Mouse (Mus musculus) monocyte, adult 2 months (primary cell): ENCODE measurements around the gene Jdp2.

Experiments
- DNase-seq, 2 experiments: peaks; one replicate each; pipeline ENCODE4 v3.0.0; 2022; ENCODE audit warnings: low spot score in 2 of 2, low read depth in 1 of 2

The Jdp2 gene

DNA sequence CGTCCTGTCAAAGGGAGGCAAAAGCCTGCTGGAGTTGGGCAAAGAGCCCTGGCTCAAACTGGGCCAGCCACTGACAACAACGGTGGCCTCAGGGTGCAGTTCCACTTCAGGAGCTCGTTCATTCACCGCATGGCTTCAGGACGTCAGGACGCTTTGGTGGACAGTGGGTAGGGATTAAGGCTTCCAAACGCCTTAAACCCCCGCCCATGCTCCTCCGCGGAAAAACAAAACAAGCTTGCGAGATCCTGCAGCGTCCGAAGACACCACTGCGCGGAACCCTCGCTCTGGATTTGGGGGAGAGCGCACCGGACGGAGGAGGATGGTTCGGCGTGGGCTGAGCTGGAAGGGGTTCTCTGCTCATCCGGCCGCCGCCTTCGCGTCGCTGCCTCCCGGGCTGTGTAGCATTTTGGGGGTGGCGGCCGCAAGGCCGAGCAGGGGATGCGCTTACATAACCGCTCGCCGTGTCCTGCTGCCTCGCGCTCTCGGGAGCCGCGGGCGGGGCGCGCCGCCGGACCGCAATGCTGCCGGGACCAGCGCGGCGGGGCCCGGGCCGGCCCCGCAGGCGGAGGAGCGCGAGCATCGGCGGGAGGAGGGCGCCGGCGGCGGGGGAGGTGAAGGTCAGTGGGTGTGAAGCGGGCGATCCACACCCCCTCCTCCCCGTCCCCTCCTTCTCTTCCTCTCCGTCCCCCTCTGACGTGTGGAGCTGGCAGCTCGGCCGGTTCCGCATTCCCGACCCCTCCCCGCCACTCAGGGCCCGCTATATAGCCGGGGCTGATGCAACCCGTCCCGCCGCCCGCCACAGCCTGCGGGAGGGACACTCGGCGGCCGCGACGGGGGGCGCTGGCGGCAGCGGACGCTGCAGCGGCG lies at the start of gene Jdp2:
Gene Jdp2 (plus strand): TSS at position 417 of the 867 bp plus-strand sequence.
- peak; percentile 75 to 87 for DNase-seq

DNA sequence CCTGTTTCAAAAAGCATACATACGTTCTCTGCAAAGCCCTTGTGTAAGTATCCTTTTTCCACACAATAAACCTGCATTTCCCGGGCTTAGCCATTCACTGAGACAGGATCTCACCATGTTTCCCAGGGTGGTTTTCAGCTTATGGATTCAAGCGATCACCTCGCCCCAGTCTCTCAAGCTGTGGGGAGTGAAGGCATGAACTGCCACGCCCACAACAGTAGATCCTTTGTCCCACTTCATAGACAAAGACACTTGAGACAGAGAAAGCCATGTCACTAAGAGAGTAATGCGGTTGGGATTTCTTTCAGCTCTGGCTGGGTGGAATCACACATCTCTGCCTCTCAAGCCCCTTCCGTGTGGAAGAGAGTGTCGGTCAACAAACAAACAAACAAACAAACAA lies 49.2 kb upstream of the Jdp2 start:
- no peak for DNase-seq

DNA sequence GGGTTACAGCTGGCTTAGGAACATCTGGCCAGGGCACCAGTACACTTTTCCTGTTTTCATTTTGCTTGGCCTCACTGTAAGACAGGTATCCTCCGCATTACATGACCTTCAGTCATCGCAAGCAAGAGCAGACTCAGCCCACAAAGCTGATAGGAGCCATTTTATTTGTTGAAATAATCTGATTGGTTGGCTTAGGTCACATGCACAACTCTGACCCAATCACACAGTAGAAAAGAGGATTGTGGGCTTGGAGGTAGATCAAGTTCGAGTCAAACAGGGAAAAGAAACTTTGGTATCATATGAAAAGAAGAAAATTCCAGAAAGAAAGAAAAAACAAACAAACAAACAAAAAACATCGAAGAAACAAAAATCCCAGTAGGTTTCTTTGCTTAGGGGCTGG lies 48.4 kb upstream of the Jdp2 start:
- no peak for DNase-seq

DNA sequence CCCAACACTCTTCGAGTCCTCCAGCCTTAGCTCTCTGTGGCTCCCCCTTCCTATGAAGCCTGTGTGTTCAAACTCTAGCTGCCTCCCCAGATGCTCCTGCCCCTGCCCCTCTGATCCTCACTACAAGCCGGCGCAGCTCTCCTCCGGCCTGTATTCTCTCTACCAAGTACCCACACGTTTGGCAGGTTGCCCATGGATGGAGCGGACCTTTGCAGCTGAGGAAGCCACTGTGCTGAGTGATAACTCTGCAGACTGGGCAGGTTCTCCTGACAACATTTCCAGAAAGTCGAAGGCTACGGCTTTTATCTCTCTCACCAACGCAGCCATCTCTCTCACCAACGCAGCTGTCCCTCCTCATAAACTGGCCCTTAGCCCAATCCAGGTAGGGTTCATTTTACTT lies 39.5 kb upstream of the Jdp2 start:
- DNase-seq, result no peak

DNA sequence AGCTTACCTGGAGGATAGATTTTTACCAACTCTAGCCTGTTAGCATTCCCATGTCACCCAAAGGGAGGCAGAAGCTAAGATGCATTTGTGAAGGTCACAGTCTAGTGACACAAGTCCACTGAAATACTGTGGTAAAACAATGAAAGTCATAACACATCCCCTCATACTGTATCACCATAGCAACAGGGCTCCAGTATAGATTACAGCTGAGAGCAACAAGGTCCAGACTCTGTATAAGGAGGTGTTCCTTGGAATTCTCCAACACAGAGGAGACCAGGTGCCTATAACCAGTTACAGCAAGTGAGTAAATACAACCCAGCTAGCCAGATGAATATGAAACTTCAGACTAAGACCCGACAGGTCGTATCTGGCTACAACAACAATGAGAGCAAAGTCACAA lies 33.4 kb upstream of the Jdp2 start:
- DNase-seq, result no peak

DNA sequence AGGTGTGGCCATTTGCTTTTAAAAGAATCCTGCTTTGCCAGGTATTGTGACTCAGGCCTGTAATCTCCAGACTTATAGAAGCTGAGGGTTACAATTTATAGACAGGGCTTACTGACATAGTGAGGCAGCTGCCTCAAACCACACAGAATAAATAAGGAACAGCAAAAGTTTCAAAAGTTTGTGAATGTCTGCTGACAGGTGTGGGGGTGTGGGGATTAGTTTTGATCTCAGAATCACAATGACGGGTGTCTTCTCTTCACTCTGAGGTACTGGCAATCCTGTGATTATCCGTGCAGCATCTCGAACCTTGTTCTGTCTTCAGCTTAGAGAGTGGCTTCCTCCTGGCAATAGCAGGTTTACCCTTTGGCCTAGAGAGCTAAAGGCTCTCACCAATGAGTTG lies 30.5 kb upstream of the Jdp2 start:
- no peak for DNase-seq

DNA sequence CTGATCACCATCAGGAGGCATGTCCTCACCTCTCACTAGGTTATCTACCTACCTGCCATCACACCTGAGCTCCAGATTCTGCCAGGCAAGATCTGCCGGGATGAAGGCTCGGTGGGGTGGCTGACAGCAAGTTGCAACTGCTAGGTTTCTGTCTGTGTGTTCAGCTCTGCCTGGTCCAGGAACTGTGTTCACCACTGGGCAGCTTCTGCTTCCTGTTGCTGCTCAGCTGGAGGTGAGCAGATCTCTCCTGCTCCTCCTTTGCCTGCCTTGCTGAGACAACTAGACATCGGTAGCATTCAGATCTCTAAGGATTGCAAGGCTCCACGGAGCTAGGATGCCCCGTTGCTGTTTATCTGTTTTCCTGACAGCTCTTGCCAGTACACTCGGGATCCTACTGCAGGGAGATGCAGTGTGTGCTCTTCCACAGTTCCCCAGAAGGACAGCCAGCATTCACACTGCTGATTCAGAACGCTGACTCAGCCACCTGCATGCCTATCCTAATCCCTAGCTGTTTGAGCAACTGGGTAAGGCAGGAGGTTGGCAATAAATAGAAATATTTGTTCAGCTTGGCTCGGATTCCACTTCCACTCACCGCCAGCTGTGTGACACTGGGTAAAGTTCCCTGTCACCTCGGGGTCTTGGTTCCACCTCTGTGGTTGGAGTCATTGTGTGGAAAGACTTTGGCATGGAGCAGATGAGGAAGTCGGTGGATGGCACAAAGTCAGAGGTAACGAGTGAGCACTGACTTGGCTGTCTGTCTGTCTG lies 29.3 kb upstream of the Jdp2 start:
- peak; percentile 22 to 25 for DNase-seq

DNA sequence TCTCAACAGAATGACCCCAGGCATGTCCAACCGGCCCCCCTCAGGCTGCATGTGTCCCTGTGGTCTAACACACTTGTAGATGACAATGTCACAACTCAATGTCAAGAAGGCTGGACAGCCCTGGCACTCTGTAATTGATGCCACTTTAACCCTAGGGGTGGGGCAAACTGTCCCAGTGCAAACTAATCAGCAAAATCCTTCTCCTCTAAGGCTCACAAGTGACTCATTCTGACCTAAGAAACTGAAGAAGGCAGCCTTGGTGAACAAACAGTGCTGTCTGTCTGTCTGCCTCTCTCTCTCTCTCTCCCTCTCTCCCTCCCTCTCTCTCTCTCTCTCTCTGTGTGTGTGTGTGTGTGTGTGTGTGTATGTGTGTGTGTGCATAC lies 28.7 kb upstream of the Jdp2 start:
- DNase-seq, result no peak

DNA sequence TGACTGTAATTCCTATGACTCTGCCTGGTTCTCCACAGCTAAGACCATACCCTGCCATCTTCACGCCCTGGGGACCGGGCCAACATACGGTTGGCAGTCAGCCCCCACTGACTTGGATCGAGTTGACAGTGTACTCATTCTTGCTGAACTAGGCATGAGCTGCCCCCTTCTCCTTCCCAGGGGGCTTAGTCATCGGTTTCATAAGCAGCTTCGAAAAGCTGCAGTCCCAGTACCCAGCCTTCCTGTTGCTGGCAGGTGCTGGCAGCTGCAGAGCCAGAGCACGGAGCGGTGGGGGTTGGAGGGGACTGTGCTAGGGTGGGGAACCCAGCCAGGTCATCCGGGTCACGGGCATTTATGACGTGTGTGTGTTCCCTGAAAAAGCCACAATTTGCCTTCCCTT lies 27.5 kb upstream of the Jdp2 start:
- no peak for DNase-seq

DNA sequence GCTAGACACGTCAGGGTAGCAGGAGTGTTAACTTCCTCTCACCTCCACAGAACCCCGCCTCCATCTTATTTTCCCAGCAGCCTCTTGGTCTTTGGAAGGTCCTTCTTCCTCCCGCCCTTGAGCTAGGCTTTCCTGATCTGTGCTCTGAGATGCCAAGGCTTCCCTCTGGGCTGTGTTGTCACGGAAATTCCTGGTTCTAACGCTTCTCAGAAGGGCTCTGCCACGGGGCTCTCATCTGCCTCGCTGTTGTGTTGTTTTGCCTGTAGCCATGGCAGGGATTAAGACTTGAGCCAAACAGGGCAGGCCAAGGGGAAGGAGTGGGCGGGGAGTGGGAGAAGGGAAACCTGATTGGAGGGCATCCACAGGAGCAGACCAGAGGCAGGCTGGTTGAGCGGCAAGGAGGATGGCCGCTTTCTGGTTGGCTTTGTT lies 26.8 kb upstream of the Jdp2 start:
- DNase-seq, result no peak

DNA sequence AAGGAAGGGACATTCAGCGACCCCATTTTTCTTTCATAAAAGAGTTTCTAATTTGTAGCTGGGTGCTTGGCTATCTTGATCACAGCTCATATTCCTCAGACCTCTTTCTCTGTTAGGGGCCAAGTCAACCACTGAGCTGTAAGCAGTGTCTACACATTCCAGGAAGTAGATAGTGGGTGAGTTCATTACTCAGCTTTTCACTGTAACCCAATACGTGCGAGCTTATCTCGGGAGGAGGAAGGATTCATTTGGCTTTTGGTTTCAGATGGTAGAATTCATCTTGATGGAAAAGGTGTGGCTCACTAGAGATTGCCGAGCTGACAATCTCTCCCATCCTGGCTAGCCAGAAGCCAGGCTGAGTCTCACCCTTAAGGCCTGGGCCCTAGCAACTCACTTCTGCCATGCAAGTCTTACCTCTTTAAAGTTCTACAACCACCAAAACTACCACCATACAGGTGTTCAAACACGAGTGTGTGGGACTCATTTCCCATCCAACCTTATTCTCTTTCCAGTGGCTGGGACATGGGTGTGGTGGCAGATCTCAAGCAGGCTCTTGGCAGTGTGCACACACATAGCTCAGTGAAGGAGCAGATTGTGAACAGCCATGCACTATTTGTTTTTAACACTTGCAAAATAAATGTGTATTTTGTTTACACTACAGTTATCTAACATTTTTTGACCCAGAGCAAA lies 23.9 kb upstream of the Jdp2 start:
- DNase-seq, result no peak

DNA sequence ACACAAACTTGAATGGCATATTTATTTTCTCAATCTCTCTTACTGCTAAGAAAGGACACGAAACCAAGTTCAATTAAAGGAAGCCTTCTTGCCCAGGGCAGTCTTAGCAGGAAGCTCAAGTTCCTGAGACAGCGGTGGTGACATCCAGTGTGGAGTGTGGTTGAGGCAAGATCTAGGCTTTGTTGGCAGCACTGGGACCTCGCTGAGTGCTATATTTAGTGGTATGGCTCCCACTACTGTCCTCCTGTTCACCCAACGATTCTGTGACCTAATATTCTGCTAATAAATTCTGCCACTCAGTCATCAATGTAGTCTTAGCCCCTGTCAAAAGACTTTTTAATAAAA lies 23.4 kb upstream of the Jdp2 start:
- no peak for DNase-seq

DNA sequence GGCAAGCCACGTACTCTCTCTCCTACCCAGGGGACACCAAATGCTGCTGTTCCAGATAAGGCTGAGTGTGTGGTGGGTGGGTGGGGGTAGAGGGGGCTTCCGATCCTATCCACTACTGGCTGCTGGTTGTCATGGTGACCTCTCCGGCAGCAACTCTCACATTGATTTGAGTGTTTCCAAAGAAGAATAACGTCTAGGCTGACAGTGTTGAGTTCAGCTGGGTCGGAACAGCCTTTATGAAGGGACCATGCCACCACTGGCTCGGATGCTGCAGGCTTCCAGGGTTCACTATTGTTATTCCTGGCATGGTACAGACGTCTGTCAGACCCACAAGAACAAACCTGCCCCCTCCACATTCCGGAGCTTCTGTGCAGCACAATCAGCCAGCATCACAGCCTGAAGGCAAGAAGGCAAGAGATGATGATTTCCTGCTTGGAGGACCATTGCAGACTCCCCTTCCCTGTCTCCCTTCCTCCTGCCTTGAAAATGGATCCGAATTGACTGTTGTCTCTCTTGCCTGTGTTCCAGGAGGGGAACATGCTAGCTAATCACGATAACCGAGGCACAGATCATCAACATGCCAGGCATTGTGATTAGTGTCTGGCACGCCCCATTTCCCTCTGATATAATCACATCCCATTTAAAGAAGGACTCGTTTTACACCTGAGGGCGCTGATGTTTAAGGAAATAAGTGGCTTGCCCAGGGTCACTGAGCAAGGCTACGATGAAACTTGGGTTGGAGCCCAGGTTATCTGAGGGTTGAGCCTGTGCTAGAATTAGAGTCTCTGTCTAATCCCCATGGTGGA lies 17.4 kb upstream of the Jdp2 start:
- DNase-seq, result no peak

DNA sequence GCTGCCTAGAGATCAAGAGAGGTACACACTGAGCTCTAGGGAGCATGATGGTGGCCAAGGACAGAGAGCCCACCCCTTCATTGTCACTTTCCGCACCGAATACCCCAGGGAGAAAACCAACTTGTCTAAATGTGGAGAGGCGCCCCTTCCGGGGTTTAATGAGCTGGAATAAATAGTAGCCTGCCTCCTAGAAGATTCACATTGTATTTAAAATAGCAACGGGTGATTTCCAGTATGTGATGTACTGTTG lies 16.8 kb upstream of the Jdp2 start:
- no peak for DNase-seq

DNA sequence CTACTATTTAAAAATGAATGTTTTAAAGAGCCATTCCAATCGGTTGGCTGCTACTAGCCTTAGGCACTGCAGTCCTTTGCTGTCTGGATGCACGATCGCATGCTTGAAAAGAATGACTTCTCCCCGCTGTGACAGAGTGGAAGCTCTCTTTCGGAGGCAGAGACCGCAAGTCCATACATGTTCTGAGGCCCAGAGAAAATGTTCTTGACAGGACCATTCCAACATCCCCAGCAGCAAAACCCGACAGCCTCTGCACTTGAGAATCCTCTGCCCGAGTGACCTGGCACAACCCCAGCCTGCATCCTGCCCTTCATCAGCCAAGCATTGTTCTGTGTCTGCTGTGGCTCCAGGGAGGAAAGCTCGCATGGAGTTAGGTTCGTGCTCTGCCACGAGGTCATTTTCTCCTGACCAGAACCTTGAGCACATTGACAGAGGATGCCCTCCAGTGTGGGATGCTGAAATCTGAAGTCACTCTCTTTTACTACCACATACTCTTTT lies 13.0 kb upstream of the Jdp2 start:
- no peak for DNase-seq

DNA sequence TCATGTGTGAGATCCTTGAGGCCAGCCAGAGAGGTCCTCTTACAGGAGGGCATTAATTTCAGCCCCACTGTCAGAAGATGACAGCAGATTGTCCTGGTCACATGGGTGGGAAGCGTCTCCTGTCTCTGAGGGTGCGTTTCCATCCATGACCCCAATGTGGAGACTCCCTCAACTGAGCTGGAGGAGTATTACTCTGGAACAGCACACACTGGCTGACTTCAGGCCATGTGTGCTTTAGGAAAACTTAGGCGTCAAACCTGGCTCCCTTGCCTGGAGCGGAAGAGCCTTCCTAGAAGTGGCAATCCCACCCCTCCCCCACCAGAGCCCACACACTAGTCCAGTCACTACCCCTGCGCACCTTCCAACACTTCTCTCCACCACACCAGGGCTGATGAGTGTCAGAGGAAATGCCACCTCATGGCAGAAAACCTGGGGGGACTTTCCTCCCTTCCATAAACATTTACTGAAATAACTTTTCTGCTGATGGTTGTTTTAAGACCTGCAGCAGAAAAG lies 8.9 kb upstream of the Jdp2 start:
- no peak for DNase-seq

DNA sequence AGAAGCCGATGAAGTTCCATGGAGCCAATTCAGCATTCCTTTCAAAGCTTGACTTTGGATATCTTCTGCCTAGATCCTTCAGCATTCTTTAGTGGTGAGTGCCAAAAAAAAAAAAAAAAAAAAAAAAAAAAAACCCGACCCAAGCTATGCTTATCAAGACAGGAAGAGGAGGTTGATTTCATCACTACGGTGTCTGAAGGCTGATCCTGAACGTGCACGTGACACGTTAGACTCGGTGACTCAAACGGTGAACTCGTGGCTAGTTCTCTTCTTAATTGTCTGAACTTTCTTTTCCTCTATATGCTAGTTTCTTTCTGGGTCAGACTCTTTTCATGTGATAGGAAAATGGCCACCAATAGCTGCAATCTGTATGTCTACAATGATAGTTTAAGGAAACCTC lies 5.9 kb upstream of the Jdp2 start:
- peak in 1 of 2 experiments; percentile 36 for DNase-seq

DNA sequence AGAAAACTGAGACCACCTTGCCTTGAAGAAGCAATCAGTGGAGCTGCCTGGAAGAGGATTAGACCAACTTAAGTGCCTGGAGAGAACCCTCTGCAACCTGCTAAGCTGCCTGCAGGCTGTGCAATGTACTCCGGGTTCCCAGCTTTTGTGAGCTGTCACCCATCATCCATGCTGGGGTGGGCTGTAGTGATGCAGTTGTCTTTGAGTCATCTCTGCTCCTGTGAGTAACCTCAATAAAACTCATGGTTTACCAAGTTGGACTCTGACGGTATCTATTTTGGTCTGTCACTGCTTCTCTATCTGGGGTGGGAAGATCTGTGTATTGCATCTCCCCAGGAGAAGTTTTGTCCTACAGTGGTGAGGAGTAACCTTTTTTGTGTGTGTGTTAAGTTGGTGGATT lies 4.4 kb upstream of the Jdp2 start:
- DNase-seq, result no peak

DNA sequence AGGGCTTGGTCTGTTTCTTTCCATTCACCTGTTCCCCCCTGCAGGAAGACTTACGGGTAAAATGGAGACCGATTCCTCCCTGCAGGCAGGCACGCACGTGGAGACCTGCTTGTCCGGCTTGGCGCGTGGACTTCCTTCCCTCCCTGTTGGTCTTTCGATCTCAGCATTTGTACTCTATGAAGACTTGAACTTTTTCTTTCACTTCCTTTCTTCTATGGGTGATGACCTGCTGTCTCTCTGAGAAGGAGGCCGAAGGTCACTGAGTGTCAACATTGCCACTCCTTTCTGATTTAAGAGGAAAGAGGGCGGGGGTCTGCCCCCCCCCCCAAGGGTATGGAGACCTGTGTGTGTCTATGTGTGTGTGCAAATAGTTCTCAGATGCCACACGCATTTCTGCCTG lies 774 bp upstream of the Jdp2 start:
- peak in 1 of 2 experiments; percentile 31 for DNase-seq

DNA sequence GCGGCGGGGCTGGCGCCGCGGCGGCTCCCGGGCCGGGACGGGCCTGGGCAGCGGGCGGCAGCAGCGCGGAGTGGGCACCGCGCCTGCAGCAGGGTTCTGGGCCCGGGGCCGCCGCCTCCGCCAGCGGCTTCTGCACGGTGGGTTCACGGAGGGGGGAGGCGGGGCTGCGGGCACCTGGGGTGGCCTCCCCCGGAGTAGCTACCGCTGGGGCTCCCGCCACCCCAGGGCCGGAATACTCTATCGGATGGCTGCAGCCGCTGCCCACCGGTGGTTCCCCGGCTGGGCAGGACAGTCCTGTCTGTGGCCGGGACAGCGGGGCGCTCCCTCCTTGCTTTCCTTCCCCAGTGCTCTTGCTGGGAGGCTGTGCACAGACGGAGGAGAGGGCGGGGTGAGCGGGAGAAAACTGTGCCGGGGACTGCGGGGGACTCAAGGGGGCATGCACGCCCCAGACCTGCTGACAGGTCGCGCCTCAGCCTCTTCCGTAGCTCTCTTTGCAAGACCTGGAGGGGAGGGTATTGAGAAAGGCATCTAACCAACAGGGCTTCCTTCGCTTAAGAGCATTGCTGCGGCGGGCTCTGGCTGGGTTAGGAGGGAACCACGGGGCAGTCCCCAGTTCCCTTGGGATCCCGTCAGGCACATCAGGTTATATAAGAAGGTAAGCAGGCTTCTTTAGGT lies 788 bp downstream of the Jdp2 start:
- peak in 1 of 2 experiments; percentile 25 for DNase-seq

DNA sequence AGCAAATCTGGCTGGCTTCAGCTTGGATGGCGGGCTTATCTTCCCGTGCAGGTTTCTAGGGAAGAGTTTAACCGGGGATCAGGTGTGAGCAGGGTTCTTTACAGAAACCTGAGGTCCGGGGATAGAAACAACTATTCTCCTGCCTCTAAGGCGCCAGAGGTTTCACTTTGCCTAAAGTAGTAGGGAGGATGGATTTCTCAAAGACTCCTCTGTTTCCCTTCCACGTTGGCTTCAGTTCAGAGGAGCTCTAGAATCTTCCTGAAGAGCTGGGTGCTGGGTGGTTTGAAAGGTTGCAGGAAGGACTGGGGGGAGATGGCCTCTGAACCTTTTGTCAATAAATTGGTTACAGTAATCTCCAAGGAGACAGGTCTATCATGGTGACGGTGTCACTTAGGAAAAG lies 1.8 kb downstream of the Jdp2 start:
- no peak for DNase-seq
